Mouse (Mus musculus) testis, adult 2 months (tissue): ENCODE data around the gene Mical3.
"Not testable (repeated sequence)": the region's sequence is repeated elsewhere in the genome, so short reads cannot be mapped to it uniquely, and the experiment has no call there.

Experiments
- CTCF ChIP-seq: fragments of 200-500 bp; IDR thresholded peaks from 2 replicates; pipeline ENCODE4 v1.5.1; 2012; ENCODE audit warnings: low read depth, mild to moderate bottlenecking, inconsistent platforms, low read length, moderate library complexity; ENCODE audit not compliant: control insufficient read depth, insufficient read depth, insufficient replicate concordance
- POLR2A ChIP-seq: fragments of 200-500 bp; IDR thresholded peaks from 2 replicates; pipeline ENCODE4 v1.6.1; 2012; ENCODE audit warnings: low read depth, mild to moderate bottlenecking, inconsistent platforms, low read length, moderate library complexity; ENCODE audit not compliant: control insufficient read depth

DNA sequence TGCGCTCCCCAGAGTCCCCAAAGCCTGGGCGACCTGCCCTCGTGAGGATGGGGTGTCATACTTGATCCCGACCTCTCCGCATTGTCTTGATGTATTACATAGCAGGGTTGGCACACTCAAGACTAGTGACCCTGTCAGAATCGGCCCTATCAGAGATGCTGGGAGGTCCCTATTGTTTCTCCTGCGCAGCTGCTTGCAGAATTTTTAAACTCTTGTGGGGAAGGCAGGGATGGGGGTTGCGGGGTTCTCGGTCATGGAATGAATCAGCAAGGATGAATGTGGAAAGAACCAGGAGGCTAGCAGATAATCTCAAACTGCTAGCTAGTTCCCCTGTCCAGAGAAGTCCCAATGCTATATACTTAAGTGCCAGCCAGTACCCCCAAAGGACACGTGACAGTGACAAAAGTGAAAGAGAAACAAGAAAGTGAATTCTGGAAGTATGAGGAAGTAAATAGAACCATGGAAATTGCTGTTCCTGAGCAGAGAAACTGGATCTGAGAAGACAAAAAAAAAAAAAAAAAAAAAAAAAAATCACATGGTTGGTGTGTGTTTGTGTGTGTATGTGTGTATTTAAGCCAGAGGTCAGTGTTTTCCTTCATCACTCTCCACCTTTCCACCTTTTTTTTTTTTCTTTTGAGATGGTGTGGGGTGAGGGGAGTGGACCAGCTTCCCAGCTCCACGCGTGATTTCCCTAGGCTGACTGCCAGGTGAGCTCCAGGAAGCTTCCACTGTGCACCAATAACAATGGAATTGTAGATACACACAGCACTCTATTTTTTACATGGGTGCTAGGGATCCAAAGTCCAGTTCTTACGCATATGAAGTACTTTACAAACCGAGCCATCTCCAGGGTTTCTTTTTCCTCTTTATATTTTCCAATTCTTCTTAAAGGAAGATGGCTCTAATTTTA is 213.6 kb downstream of the Mical3 start:
- TF ChIP-seq CTCF, POLR2A: not testable (repeated sequence)
